Mouse (Mus musculus): Measurements from ENCODE around the gene Crp.

Gene Crp

DNA sequence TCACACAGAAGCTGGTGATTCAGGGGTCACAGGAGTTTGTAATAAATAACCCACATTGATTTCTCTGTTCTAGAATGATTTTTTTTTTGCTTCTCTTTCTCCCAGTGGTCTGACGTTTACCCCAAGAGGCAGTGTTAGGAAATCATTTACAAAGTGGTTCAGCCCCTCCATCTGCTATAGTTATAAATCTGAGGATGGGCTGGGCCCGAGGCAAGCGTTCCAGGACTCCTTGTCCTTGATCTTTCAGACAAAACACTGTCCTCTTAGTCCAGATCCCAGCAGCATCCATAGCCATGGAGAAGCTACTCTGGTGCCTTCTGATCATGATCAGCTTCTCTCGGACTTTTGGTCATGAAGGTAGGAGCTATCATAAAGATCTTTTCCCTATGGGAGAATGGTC lies at the start of gene Crp:
TSS of gene Crp (plus strand) at position 212 of the 400 bp plus-strand sequence.
- no peak for DNase-seq (ENCODE audit: low spot score in 2 of 2)

DNA sequence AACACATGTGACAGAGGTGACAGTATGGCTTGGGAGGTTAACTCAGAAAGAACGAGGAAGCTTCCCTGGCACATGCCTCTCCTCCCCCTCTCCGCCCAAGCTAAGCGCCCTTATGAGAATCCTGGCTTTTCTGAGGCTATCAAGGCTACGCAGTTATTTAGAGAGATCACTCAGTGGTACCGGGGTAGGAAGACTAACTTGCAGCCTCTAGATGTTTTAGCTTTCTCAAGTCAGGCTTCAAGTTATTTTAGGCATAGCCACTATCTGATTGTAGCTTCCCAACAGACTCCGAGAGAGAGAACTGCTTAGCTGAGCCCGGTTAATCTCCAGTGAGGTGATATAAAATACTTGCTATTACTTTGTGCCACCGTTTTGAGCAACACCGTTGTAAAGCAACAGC lies 48.5 kb upstream of the Crp start:
- no peak for DNase-seq (ENCODE audit: low spot score in 2 of 2)

DNA sequence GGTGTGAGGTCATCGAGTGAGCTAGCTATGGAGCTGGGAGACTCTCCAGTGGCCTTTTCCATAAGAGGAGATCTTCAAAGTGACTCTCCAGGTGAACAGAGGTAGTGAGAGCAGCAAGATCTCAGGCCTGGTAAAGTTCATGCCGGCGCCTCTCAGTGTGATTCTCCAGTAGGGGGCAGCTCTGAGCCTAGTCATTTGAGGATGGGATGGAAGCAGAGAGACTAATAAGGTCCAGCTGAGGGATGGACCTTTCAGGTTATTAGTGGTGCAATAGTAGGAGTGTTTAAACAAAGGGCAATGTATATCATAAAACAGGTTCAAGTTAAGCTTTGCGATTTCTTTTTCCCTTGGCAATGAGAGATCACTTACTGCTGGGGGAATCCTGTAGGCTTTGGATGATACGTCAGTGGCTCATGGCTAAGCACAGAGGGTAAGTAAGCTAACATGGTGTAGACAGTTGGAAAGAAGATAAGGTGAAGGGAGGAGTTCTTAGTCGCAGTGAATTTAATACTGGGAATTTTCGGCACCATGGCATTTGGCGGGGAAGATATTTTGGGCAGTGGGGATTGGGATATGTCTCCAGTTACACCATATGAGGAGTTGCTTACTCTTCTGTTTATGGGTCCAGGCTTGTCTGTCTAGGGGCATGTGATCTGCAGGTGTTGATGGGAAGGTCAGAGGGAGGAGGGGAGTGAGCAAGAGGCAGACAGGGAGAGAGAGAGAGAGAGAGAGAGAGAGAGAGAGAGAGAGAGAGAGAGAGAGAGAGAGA lies 47.2 kb upstream of the Crp start:
- DNase-seq (ENCODE audit: low spot score in 2 of 2) = no peak

GRCm38 (mm10) chr1:172651288-172651987 lies 46.4 kb upstream of the Crp start:
- no peak for DNase-seq (ENCODE audit: low spot score in 2 of 2)

GRCm38 (mm10) chr1:172652040-172652662 lies 45.7 kb upstream of the Crp start:
- DNase-seq (ENCODE audit: low spot score in 2 of 2) = no peak

DNA sequence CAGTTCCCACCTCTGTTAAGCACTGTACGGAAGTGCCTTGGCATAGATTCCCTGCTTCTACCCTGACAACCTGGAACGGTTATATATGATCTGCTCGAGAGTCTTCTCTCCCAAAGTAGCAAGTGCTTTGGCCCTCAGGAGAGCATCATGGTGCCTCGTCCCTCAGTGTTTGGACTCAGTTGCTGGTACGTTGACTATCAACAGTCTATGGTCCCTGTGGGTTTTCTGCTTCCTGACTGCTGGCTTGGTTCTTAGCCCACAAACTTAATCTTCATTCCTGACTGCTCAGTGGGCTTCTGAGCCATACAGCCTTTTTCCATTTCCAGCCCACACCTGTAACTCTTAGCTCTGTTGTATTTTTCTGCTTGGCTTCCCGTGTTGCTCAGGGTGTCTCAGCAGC lies 44.0 kb upstream of the Crp start:
- DNase-seq (ENCODE audit: low spot score in 2 of 2) = no peak

DNA sequence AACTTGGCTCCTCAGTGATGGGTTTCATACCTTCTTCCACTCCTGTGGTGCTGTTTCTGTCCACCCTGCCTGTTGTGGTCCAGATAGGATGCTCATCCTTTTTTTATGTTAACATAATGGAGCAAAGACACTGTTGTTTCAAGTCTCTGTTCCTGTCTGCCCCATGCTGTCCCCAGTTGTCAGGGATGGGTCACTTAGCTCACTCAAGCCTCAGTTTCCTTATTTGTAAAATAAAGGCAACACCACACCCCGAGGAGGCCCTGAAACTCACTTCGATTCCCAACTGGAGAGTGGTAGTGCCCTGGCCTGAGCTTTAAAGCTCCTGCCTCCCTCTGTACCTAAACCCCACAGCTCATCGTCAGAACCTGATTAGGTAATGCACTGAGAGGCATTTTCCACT lies 40.6 kb upstream of the Crp start:
- no peak for DNase-seq (ENCODE audit: low spot score in 2 of 2)

- no peak for DNase-seq (ENCODE audit: low spot score in 2 of 2)
Observed at GRCm38 (mm10) chr1:172659688-172660087, 38.2 kb upstream of the Crp start.

- no peak for DNase-seq (ENCODE audit: low spot score in 2 of 2)
Observed at GRCm38 (mm10) chr1:172665457-172665856, 32.4 kb upstream of the Crp start.

GRCm38 (mm10) chr1:172667597-172667996 lies 30.3 kb upstream of the Crp start:
- DNase-seq (ENCODE audit: low spot score in 2 of 2) = no peak

GRCm38 (mm10) chr1:172670716-172671115 lies 27.1 kb upstream of the Crp start:
- no peak for DNase-seq (ENCODE audit: low spot score in 2 of 2)

- DNase-seq (ENCODE audit: low spot score in 2 of 2) = no peak
Observed at GRCm38 (mm10) chr1:172680742-172681141, 17.1 kb upstream of the Crp start.

- no peak for DNase-seq (ENCODE audit: low spot score in 2 of 2)
Observed at GRCm38 (mm10) chr1:172683551-172683950, 14.3 kb upstream of the Crp start.

GRCm38 (mm10) chr1:172683957-172684356 lies 13.9 kb upstream of the Crp start:
- no peak for DNase-seq (ENCODE audit: low spot score in 2 of 2)

- DNase-seq (ENCODE audit: low spot score in 2 of 2) = no peak
Observed at GRCm38 (mm10) chr1:172685178-172685577, 12.7 kb upstream of the Crp start.

DNA sequence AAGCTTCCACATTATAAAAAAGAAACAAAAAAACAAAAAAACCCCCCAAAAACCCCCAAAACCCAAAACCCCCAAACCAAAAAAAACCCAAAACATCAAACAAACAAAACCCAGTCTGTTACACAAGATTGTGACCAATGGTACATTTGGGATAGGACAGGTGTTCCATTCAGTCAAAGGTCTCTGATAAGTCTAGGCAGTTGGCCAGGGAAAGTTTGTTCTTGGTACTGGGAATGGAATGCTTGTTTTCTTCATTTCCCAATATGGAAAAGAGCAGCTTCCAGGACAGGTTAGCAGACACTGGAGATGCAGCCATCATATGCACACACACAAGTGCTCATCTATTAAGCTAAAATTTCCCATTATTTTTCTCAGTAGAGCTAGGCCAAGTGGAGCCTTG lies 433 bp upstream of the Crp start:
- DNase-seq (ENCODE audit: low spot score in 2 of 2) = no peak

DNA sequence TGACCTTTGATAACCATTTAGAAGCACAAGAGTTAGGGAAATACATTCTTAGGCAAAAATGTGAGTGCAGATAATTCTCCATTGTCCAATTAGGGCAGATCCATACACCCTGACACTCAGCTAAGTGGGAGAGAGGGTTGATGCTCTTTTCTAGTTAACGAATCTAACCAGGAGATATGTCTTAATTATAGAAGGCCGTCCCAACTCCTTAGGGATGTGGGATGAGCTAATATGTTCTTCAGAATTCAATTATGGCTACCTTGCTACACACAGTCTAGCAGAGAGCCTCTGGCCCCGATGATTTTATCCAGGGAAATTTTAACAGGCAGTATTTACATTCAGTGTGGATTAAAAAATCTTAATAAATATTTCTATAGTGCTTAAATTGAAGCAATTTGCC lies 3.0 kb downstream of the Crp start:
- no peak for DNase-seq (ENCODE audit: low spot score in 2 of 2)

- no peak for DNase-seq (ENCODE audit: low spot score in 2 of 2)
Observed at GRCm38 (mm10) chr1:172701381-172701780, 3.5 kb downstream of the Crp start.

GRCm38 (mm10) chr1:172701901-172702300 lies 4.0 kb downstream of the Crp start:
- DNase-seq (ENCODE audit: low spot score in 2 of 2) = no peak

- DNase-seq (ENCODE audit: low spot score in 2 of 2) = no peak
Observed at GRCm38 (mm10) chr1:172704769-172705168, 6.9 kb downstream of the Crp start.

- no peak for DNase-seq (ENCODE audit: low spot score in 2 of 2)
Observed at GRCm38 (mm10) chr1:172706243-172706642, 8.4 kb downstream of the Crp start.

- no peak for DNase-seq (ENCODE audit: low spot score in 2 of 2)
Observed at GRCm38 (mm10) chr1:172709788-172710350, 12.0 kb downstream of the Crp start.

- DNase-seq (ENCODE audit: low spot score in 2 of 2) = no peak
Observed at GRCm38 (mm10) chr1:172711396-172711795, 13.5 kb downstream of the Crp start.
